ENCODE assay signal across 8 mouse cellular contexts in the genomic region with DNA sequence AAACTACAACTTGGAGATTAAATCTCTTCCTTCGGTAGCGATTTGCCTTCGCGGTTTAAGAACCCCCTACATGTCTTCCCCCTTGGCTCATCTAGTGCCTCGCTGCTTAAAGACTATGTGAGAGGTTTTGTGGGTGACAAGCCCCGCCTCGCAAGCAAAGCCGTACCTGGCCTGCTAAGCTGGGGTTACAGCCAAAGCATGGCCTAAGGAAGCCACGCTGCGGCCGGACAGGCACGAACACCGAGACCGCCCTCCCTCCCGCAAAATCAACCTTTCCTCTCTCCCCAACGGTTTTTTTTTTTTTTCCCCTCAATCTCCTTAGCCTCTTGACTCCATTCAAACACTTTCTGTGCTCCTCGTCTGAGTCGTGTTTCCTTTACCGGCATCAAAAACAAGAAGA. TPM values are rescaled to one million over a fixed set of nuclear protein-coding genes. Genes with fewer than 3 reads are reported as not detected.
A peak's percentile ranks its signal among the peaks of the same experiment; 100 is the strongest.
DNase-seq lines count a peak whose midpoint lies in the region; ATAC-seq and TF ChIP-seq lines count a peak whose summit lies in the region.

No protein-coding gene starts in this region.

- DNase-seq in kidney, adult 11 months = peak; percentile 21
- no peak for DNase-seq in kidney, adult 18-20 months
- peak; percentile 16 for DNase-seq in adrenal gland, postnatal 25 days
- DNase-seq in intestine, embryonic 14.5 days (ENCODE audit: low spot score) = no peak
- DNase-seq in lung, embryonic 14.5 days = peak; percentile 60
- peak; percentile 47 to 63 for DNase-seq in spleen, postnatal 10 days (ENCODE audit: low spot score in 2 of 2)

- under 1% methylated on average over 19 of the region's 19 CpGs for WGBS in intestine, embryonic 14.5 days
- WGBS in lung, embryonic 14.5 days = 1% methylated on average over 19 of the region's 19 CpGs

- no peak; the same call in 1 of the 2 replicates for ATAC-seq in intestine, embryonic 14.5 days (replicated peaks; ENCODE audit: low FRiP score, low TSS enrichment, low read depth)
- 0 out of 2 replicates have a peak, but pooled peaks have one; percentile 19 for ATAC-seq in lung, embryonic 14.5 days (ENCODE audit: insufficient read depth)
- ATAC-seq in inflammation-experienced regulatory T-cells, adult 6 months = no peak

- no peaks in the 10 kb centered on the region for H3K27me3 ChIP-seq in erythroblast, embryonic 14.5 days (ENCODE audit: control insufficient read depth)
- H3K27me3 ChIP-seq in intestine, embryonic 14.5 days (replicated peaks; ENCODE audit: control insufficient read depth, insufficient read depth, low read length) = no peaks in the 10 kb centered on the region
- no peaks in the 10 kb centered on the region for H3K27me3 ChIP-seq in lung, embryonic 14.5 days (ENCODE audit: insufficient read depth, low read length)

- H3K36me3 ChIP-seq in erythroblast, embryonic 14.5 days (ENCODE audit: control insufficient read depth) = peaks cover 36% of the 10 kb centered on the region
- H3K36me3 ChIP-seq in intestine, embryonic 14.5 days (ENCODE audit: control insufficient read depth, insufficient read depth, low read length) = peaks cover 14% of the 10 kb centered on the region
- peaks cover 13% of the 10 kb centered on the region for H3K36me3 ChIP-seq in lung, embryonic 14.5 days (ENCODE audit: insufficient read depth)

- H3K4me1 ChIP-seq in erythroblast, embryonic 14.5 days (ENCODE audit: control insufficient read depth) = peaks cover 37% of the 10 kb centered on the region
- peaks cover 20% of the 10 kb centered on the region for H3K4me1 ChIP-seq in intestine, embryonic 14.5 days (replicated peaks; ENCODE audit: control insufficient read depth, insufficient read depth, low read length)
- 0 out of 2 replicates have a peak, but pooled peaks cover 4% of the 10 kb centered on the region for H3K4me1 ChIP-seq in lung, embryonic 14.5 days (ENCODE audit: insufficient read depth)

- peak overlapping the region; percentile 94 for H3K4me3 ChIP-seq in erythroblast, embryonic 14.5 days (replicated peaks)
- peak overlapping the region; percentile 95 for H3K4me3 ChIP-seq in intestine, embryonic 14.5 days (ENCODE audit: low read depth, low read length)
- H3K4me3 ChIP-seq in lung, embryonic 14.5 days (ENCODE audit: low read depth, low read length) = peak overlapping the region; percentile 81

- peak overlapping the region; percentile 73 for H3K4me2 ChIP-seq in intestine, embryonic 14.5 days (ENCODE audit: low read length)
- peak overlapping the region; percentile 69 for H3K4me2 ChIP-seq in lung, embryonic 14.5 days

- no peaks in the 10 kb centered on the region for H3K9me3 ChIP-seq in erythroblast, embryonic 14.5 days (ENCODE audit: control insufficient read depth, low read length)
- H3K9me3 ChIP-seq in intestine, embryonic 14.5 days (ENCODE audit: control insufficient read depth, low read length) = no peaks in the 10 kb centered on the region
- H3K9me3 ChIP-seq in lung, embryonic 14.5 days (ENCODE audit: low read depth, low read length) = no peaks in the 10 kb centered on the region

- peak overlapping the region; percentile 88 for H3K9ac ChIP-seq in intestine, embryonic 14.5 days (ENCODE audit: low read length)
- peak overlapping the region; percentile 88 for H3K9ac ChIP-seq in lung, embryonic 14.5 days

- peak overlapping the region; percentile 86 for H3K27ac ChIP-seq in intestine, embryonic 14.5 days (ENCODE audit: low read depth)
- H3K27ac ChIP-seq in lung, embryonic 14.5 days (ENCODE audit: low read depth) = peak overlapping the region; percentile 83

- TF ChIP-seq CTCF in lung, embryonic 14.5 days (IDR thresholded peaks at IDR 0.05; ENCODE audit: low read depth) = no peak

RNA-seq across cellular contexts. Expression of gene Mtrex, which starts 0.4 kb away (rescaled TPM):
- 46.7 and 53.8 TPM in 2 replicates for total RNA-seq in adrenal gland, postnatal 25 days (2021)
- polyA plus RNA-seq in erythroblast, embryonic 14.5 days (2012) = 0.34 TPM in 2 replicates
- 64.5 and 79.1 TPM in 2 replicates for polyA plus RNA-seq in intestine, embryonic 14.5 days (2014; fragmentation: Nextera tagmentation; extraction: Ambion mirVana)
- 82.5 and 83.0 TPM in 2 replicates for polyA plus RNA-seq in lung, embryonic 14.5 days (2014; fragmentation: Nextera tagmentation; extraction: Ambion mirVana)
- polyA plus RNA-seq in inflammation-experienced regulatory T-cells, adult 6 months (2017; shearing (Covaris generic)) = 10 to 100 TPM; 55.7 to 77.3 (median 74.5) TPM

RNA-seq across cellular contexts. Expression of gene Dhx29, which starts 0.5 kb away (rescaled TPM):
- 17.5 and 20.3 TPM in 2 replicates for total RNA-seq in adrenal gland, postnatal 25 days (2021)
- 0.14 and 0.17 TPM in 2 replicates for polyA plus RNA-seq in erythroblast, embryonic 14.5 days (2012)
- polyA plus RNA-seq in intestine, embryonic 14.5 days (2014; fragmentation: Nextera tagmentation; extraction: Ambion mirVana) = 15.6 and 19.2 TPM in 2 replicates
- polyA plus RNA-seq in lung, embryonic 14.5 days (2014; fragmentation: Nextera tagmentation; extraction: Ambion mirVana) = 26.7 and 30.6 TPM in 2 replicates
- 10 to 100 TPM in 2 of 3 experiments, 1 to 10 TPM in 1; 8.8 to 12.4 (median 10.9) TPM for polyA plus RNA-seq in inflammation-experienced regulatory T-cells, adult 6 months (2017; shearing (Covaris generic))

Comparison
In these comparisons a context has a peak if more than half of its experiments do, and no peak if none do; other contexts are left out.
1. DNase-seq: peak in kidney, adult 11 months (single experiment), adrenal gland, postnatal 25 days (single experiment), lung, embryonic 14.5 days (single experiment) and spleen, postnatal 10 days (2 of 2); none in kidney, adult 18-20 months (single experiment) and intestine, embryonic 14.5 days (single experiment).
2. RNA of gene Mtrex, which starts 0.4 kb away (polyA plus RNA-seq): 82.5 to 83.0 TPM in lung, embryonic 14.5 days, 55.7 to 77.3 TPM in inflammation-experienced regulatory T-cells, adult 6 months and 64.5 to 79.1 TPM in intestine, embryonic 14.5 days; 0.34 TPM in erythroblast, embryonic 14.5 days; every median in the first group is over 10 times any median in the second.
3. Peak in every context shown above with its lines, with median percentiles within 50 percentile points of each other: H3K4me3 ChIP-seq.